Mouse (Mus musculus): ENCODE data around the gene Trpv6.

- TF ChIP-seq MYOD1 (IDR thresholded peaks at IDR 0.05; ENCODE audit: control insufficient read depth in 1 of 3, insufficient read length in 2 of 3, low read depth in 2 of 3) (no peak), POLR2A (IDR thresholded peaks at IDR 0.05; ENCODE audit: insufficient read length, low read depth) (no peak), MAX (IDR thresholded peaks at IDR 0.05; ENCODE audit: low read depth) (no peak), MYOG (IDR thresholded peaks at IDR 0.05; ENCODE audit: control insufficient read depth in 1 of 3, insufficient read depth in 1 of 3, insufficient read length in 2 of 3, low read depth in 2 of 3) (no peak), TCF12 (IDR thresholded peaks at IDR 0.05; ENCODE audit: insufficient read depth, poor library complexity, severe bottlenecking) (no peak)
These were observed 22.3 kb upstream of the Trpv6 start for GRCm38 (mm10) chr6:41658487-41658886.

All from myocyte (in vitro differentiated cells).